Mouse (Mus musculus) spleen, postnatal 10 days (tissue): ENCODE measurements around the gene Camsap1.

Source experiments
- DNase-seq, 2 experiments: peaks; one replicate each; pipeline ENCODE4 v3.0.0; 2021 to 2022; ENCODE audit warnings: low spot score in 2 of 2

Camsap1 gene

DNA sequence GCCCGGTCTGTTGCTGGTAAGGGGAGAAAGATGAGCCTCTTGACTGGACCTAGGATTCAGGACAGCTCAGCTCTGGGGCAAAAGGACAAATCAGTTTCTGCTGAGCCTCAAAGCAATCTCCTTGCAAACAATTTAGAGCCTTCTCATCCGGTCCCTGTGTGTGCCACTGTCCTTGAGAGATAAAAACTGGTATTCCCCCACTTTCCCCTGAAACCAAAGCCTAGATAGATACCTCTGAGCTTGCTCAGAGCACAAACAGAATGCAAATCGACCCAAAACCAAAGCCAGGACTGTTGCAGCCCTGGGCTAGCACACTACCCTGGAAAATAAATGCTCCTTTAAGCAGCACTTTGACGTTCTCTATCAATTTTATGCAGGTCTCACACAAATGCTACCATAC is 4.1 kb downstream of the Camsap1 start:
- DNase-seq: no peak

- no peak for DNase-seq
Measured at GRCm38 (mm10) chr2:25977587-25978239, 5.4 kb downstream of the Camsap1 start.

GRCm38 (mm10) chr2:25975141-25975770 is 7.8 kb downstream of the Camsap1 start:
- no peak for DNase-seq

GRCm38 (mm10) chr2:25970426-25970825 is 12.7 kb downstream of the Camsap1 start:
- DNase-seq: no peak

DNA sequence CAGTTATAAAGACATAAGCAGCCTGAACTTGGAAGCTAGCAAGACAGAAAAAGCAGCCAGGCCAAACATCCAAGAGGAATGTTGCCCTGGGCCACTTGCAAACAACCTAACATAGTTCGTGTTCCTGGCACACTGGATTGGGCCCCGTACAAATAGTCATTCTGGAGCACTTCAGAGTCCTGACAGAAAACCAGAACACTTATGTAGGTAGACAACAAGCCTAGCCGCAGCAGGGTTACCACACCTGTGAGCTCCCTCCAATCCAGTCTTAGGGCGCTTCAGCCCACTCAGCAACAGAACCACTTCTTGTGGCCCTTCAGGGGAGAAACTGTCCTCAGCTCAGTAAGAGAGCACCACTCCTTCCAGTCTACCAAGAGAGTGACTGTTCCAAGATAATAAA is 13.8 kb downstream of the Camsap1 start:
- no peak for DNase-seq

GRCm38 (mm10) chr2:25949291-25949690 is 33.8 kb downstream of the Camsap1 start:
- DNase-seq: no peak

DNA sequence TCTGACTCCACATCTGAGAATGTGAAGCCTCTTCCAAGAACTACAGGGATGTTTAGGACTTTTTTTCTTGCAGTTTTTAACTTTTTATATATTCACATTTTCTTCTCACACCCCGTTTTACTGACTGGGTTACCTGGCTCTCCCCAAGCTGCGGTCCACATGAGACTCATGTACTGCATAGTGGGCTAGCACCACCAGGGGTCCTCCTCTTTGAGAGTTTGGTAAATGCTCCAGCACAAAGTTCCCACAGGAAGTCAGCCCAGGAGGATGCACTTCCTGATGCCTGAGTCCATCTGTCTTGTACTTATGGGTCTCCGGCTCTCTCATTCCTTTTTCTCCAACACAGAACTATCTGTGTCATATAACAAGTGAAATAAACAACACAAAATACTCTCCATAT is 35.1 kb downstream of the Camsap1 start:
- no peak for DNase-seq

DNA sequence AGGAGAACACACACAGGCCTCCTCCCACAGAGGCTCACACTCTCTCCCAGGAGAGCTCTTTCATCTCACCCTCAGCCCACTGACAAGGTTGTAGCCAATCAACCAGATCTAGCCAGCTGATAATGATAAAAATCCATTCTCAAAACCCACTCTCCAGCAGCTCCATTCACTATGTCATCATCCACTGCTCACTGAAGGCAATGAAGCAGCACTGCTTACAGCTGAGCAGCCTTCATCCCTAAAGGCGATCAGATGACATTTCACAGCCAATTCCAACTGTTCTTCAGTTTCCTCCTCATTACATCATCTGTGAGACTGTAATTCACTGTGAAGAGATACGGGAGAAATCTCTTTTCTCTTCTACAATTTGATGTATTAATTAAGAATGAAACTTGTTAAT is 39.3 kb downstream of the Camsap1 start:
- DNase-seq: no peak

- DNase-seq: no peak
Measured at GRCm38 (mm10) chr2:25940503-25940902, 42.6 kb downstream of the Camsap1 start.

DNA sequence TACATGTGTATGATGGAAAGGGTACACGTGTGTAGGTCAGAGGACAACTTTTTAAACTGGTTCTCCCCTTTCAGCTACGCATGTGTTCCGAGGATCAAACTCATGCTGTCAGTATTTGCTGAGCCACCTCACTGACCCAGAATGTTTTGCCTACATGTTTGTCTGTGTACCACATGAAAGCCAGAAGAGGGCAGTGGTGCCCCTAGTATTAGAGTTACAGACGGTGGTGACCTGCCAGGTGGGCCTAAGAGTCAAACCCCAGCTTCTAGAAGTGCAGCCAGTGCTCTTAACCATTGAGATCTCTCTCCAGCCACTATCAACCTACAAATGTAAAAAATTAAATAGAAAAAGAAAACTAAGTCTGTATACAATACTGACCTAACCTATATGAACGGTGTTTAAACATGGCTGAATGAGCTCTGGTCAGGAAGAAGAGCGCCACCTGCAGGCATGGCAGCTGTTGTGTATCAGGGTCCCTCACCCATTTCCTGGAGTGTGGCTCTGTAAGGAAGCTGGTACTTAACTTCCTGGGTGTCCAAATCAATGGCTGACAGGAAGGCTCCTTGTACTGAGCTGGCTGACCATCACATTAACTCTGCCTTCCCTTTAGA is 51.7 kb downstream of the Camsap1 start:
- DNase-seq: peak in 1 of 2 experiments; percentile 63

DNA sequence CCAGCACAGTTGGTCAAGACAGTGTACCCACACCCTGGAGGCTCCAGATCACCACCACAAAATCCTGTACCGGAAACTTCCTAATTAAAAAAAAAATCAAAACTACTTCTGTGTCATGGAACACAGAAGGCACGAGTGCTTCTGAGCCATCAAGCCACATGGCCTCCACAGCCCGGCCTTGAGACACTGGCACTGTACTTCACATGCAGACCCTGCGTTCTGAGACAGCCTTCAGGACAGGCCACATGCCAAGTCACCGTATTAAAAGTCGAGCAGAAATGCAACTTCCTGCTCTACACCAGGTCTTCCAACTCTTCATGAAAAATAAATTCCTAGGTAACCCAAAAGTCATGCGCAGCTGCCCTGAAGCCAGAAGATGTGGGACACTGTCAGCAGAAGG is 55.3 kb downstream of the Camsap1 start:
- DNase-seq: no peak

DNA sequence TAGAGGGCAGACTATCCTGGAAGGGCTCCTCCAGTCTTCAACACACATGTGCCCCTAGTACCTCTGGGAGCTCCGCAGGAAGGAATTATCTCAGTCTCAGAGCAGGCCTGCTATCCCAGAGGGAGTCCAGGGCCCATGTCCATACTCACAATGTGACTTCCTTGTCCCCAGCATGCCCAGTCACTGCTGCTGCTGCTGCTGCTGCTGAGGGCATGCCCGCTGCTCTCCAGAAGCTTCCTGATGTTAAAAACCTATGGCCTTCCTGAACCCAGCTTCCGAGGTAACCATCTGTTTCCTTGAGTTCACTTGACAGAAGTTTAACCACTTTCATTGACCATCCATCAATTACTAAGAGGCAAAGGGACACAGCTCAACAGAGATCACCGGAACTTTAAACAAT is 58.1 kb downstream of the Camsap1 start:
- DNase-seq: no peak

DNA sequence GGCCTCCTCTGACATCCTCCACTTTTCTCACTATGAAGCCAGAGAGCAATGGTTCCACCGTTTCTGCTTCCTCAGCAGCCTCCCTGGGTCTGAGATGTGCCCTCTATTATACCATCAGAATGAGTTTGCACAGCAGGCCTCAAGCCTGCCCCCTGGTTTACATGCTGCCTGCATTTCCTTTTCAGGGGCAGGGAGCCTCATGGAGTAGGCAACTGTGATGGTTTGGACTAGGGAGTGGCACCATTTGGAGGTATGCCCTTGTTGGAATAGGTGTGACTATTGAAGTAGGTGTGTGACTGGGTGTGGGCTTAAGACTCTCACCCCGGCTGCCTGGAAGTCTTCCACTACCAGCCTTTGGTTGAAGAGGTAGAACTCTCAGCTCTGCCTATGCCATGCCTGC is 59.3 kb downstream of the Camsap1 start:
- no peak for DNase-seq

- DNase-seq: no peak
Measured at GRCm38 (mm10) chr2:25919972-25920371, 63.1 kb downstream of the Camsap1 start.

DNA sequence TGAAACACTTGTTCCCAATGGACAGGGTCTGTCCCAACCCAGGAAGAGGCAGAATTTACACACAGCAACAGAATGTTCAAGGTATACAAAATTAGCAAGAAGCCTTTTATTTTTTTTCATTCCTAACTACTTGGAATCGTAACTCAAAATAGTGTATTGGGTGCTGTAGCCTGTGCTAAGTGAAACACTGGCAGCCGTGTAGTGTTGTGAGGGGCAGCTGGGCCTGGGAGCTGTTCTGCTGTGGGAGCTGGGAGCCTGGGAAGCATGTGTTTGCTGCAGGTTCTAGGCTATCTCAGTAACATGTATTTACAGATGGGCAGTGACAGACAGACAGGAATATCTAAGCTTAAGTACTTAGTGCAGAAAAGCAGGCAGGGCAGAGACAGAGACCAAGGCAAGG is 64.7 kb downstream of the Camsap1 start:
- no peak for DNase-seq

DNA sequence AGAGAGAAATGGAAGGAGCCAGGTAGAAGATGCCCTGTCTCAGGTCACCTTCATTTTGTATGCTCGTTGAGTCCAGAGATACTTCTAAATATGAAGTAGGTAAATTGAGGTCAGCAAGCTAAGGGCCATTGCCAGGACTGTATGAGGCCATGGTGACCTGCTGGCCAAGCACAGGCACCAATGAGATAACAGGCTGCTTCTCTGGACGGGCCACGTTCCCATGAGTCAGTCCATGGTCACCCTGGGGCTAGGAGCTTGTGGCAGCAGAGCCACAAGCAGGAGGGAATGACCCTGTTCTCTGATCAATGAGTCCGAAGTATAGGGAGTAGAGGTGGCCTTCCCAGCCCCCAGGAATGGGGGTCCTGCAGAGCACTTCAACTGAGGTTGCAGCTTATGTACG is 68.3 kb downstream of the Camsap1 start:
- no peak for DNase-seq

DNA sequence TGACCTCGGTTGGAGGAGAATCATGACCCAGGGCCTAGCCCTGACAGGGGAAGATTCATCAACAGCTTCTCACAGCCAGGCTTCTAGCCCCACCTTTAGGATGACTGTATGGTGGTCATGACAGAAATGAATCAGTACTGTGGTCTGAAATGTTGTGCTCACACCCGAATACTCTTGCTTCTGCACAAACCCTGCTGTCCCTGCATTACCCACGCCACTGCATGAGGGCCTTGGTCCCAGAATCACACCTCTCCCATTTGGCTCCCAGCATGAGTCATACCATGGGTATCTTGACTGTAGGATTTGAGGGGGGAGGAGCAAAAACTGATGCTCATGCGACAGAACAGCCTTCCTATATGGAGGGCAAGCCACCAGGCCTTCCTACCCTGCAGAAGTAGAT is 68.9 kb downstream of the Camsap1 start:
- no peak for DNase-seq

DNA sequence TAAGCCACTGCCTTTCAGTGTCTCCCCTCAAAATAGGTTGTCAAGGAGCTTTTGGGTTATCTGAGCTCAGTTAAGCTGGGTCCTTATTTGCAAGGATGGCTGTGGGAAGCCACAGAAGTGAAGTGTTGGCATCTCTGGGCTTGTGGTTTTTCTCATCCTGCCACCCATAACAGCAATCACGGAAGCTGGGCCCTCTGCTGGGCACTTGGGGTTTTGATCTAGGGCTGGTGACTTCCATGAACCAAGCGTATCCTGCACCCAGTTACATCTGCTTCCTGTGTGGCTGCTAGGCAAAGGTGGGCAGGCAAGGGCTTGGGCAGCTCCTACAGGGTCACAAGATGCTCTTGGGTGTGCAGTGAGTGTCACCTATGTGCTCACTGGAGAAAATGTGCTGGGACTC is 69.8 kb downstream of the Camsap1 start:
- DNase-seq: peak in 1 of 2 experiments; percentile 30

DNA sequence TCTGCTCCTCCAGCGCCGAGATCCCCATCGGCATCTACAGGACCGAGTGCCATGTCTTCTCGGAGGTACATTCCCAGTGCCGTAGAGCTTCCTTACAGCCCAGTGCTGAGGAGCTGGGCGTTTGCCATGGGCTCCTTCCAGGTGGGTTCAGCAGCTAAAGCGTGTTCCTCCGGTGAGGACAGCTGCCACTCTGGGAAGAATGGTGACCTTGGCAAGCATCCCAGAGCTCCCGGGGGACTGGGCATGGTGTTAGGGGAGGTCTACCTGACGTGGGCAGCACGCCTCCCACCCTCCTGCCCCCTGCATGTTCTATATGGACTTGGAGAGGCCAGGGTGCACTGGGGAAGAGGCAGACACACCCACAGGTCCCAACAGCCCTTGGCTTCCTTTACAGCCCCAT is 73.2 kb downstream of the Camsap1 start:
- no peak for DNase-seq

DNA sequence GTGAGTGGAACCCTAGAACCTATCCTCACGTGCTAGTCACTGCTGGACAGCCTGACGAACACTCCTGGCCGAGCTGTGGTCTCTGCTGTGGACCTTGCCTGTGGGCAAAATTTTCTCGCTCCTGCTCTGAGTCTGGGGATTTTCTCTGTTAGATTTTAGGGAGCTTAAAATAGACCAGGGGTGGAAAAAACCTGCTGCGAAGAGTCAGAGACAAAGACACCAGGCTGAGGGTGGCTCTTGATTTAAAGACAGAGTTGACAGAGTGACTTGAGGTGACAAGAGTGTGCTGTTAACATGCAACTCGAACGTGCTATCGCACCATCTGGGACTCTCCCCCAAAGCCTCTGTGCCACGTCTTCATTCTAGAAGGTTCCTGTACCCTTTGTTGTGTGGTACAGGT is 84.1 kb downstream of the Camsap1 start:
- no peak for DNase-seq

DNA sequence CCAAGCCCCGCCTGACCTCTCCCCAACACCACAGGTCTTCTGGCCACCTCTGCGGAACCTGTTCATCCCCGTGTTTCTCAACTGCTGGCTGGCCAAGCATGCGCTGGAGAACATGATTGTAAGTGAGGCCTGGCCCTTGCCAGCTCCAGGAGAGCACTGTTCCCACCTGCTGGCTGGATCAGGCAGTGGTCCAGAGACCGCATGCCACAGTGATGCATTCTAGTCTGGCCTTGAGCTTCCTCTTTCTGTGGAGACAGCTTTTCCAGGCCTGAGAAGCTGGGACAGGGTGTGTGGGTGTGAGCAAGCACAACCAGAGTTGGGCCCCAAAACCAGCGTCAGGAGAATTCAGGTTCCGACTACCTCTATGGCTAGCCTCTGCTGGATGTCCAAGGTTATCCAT is 90.6 kb downstream of the Camsap1 start:
- no peak for DNase-seq

- DNase-seq: peak in 1 of 2 experiments; percentile 43
Measured at GRCm38 (mm10) chr2:25888144-25888543, 94.9 kb downstream of the Camsap1 start.

DNA sequence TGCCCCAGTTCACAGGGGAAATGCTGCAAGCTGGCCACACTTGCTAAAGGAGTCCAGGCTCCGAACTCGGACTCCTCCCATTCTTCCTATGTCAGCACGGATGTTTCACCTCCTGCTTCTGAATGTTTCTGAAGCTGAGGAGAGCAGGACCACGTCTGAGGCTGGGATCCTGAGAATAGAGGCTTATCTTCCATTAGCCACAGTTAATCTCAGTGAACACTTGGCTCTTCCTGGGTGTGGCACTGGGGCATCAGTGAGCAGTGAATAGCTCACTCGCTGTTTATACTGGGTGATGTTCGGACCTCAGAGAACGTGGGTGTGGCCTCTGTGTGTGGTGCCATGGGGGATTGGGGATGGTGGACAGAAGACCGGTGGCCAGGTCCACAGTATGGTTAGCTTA is 95.9 kb downstream of the Camsap1 start:
- DNase-seq: no peak
